Mouse (Mus musculus): ENCODE measurements at regions not wholly inside any gene's neighbourhood (a gene's known extent, or its start where the extent isn't known, plus 50 kb on each side); places are given as distances from the start of the nearest gene placed in this dataset.
A peak's percentile ranks its signal among the peaks of the same experiment; 100 is the strongest.

GRCm38 (mm10) chr6:107442058-107442457, 87.5 kb upstream of the Lrrn1 start:
- Histone ChIP-seq H3K4me2 (ENCODE audit: low read depth) (no peak overlapping the region), H3K27me3 (ENCODE audit: control insufficient read depth, insufficient read depth, insufficient read length) (no peaks in the 10 kb centered on the region), H3K36me3 (ENCODE audit: control insufficient read depth, insufficient read depth) (no peaks in the 10 kb centered on the region), H3ac (ENCODE audit: control insufficient read depth, insufficient read length) (no peak overlapping the region), H3K79me2 (ENCODE audit: control insufficient read depth, insufficient read depth) (no peaks in the 10 kb centered on the region), H3K4me3 (no peak overlapping the region)
- TF ChIP-seq USF1 (IDR thresholded peaks at IDR 0.05; ENCODE audit: low read depth): no peak
- no peak for TF ChIP-seq MAX (IDR thresholded peaks at IDR 0.05; ENCODE audit: low read depth)
- TF ChIP-seq MYOG (IDR thresholded peaks at IDR 0.05; ENCODE audit: control insufficient read depth in 1 of 3, insufficient read depth in 1 of 3, insufficient read length in 2 of 3, low read depth in 2 of 3): no peak
- no peak for TF ChIP-seq POLR2A (IDR thresholded peaks at IDR 0.05; ENCODE audit: insufficient read length, low read depth)
- no peak for TF ChIP-seq MYOD1 (IDR thresholded peaks at IDR 0.05; ENCODE audit: control insufficient read depth in 1 of 3, insufficient read length in 2 of 3, low read depth in 2 of 3)

- Histone ChIP-seq H3ac (ENCODE audit: control insufficient read depth, insufficient read length) (no peak overlapping the region), H3K27me3 (ENCODE audit: control insufficient read depth, insufficient read depth, insufficient read length) (no peaks in the 10 kb centered on the region)
Measured at GRCm38 (mm10) chr6:107444336-107444735, 85.2 kb upstream of the Lrrn1 start.

GRCm38 (mm10) chr6:107459220-107459619, 70.3 kb upstream of the Lrrn1 start:
- no peaks in the 10 kb centered on the region for H3K79me2 ChIP-seq (ENCODE audit: control insufficient read depth, insufficient read depth)
- no peak overlapping the region for H3ac ChIP-seq (ENCODE audit: control insufficient read depth, insufficient read length)
- no peak overlapping the region for H3K4me3 ChIP-seq
- no peak overlapping the region for H3K4me2 ChIP-seq (ENCODE audit: low read depth)
- no peaks in the 10 kb centered on the region for H3K36me3 ChIP-seq (ENCODE audit: control insufficient read depth, insufficient read depth)
- peak; percentile 73 for TF ChIP-seq TCF12 (IDR thresholded peaks at IDR 0.05; ENCODE audit: insufficient read depth, poor library complexity, severe bottlenecking)
- TF ChIP-seq MYOG (IDR thresholded peaks at IDR 0.05; ENCODE audit: control insufficient read depth in 1 of 3, insufficient read depth in 1 of 3, insufficient read length in 2 of 3, low read depth in 2 of 3): peak in 1 of 3 experiments; percentile 57
- no peak for TF ChIP-seq SRF (IDR thresholded peaks at IDR 0.05; ENCODE audit: control insufficient read depth, insufficient read length, low read depth)
- peak; percentile 81 to 96 (median 93) for TF ChIP-seq MYOD1 (IDR thresholded peaks at IDR 0.05; ENCODE audit: control insufficient read depth in 1 of 3, insufficient read length in 2 of 3, low read depth in 2 of 3)
- no peak for TF ChIP-seq REST (IDR thresholded peaks at IDR 0.05; ENCODE audit: insufficient read depth, insufficient read length)
- peak; percentile 67 for TF ChIP-seq TCF3 (IDR thresholded peaks at IDR 0.05; ENCODE audit: insufficient read length, low read depth)
- H3K27me3 ChIP-seq (ENCODE audit: control insufficient read depth, insufficient read depth, insufficient read length): no peaks in the 10 kb centered on the region

More at GRCm38 (mm10) chr6:107444336-107444735, 85.2 kb upstream of the Lrrn1 start:
- TF ChIP-seq TCF12 (IDR thresholded peaks at IDR 0.05; ENCODE audit: insufficient read depth, poor library complexity, severe bottlenecking): no peak
- TF ChIP-seq CEBPB (IDR thresholded peaks at IDR 0.05; ENCODE audit: insufficient read depth, poor library complexity, severe bottlenecking): no peak
- no peak for TF ChIP-seq E2F4 (IDR thresholded peaks at IDR 0.05; ENCODE audit: insufficient read depth)
- no peak for TF ChIP-seq MYOG (IDR thresholded peaks at IDR 0.05; ENCODE audit: control insufficient read depth in 1 of 3, insufficient read depth in 1 of 3, insufficient read length in 2 of 3, low read depth in 2 of 3)
- no peak for TF ChIP-seq USF1 (IDR thresholded peaks at IDR 0.05; ENCODE audit: low read depth)
- TF ChIP-seq SRF (IDR thresholded peaks at IDR 0.05; ENCODE audit: control insufficient read depth, insufficient read length, low read depth): no peak
- no peak for TF ChIP-seq MAX (IDR thresholded peaks at IDR 0.05; ENCODE audit: low read depth)
- no peak for TF ChIP-seq TCF3 (IDR thresholded peaks at IDR 0.05; ENCODE audit: insufficient read length, low read depth)
- TF ChIP-seq POLR2A (IDR thresholded peaks at IDR 0.05; ENCODE audit: insufficient read length, low read depth): no peak
- no peak for TF ChIP-seq POLR2AphosphoS2 (IDR thresholded peaks at IDR 0.05; ENCODE audit: insufficient read length, low read depth)
- TF ChIP-seq MYOD1 (IDR thresholded peaks at IDR 0.05; ENCODE audit: control insufficient read depth in 1 of 3, insufficient read length in 2 of 3, low read depth in 2 of 3): no peak
- no peak for TF ChIP-seq REST (IDR thresholded peaks at IDR 0.05; ENCODE audit: insufficient read depth, insufficient read length)
- no peak overlapping the region for H3K4me2 ChIP-seq (ENCODE audit: low read depth)
- H3K4me3 ChIP-seq: no peak overlapping the region
- H3K79me2 ChIP-seq (ENCODE audit: control insufficient read depth, insufficient read depth): no peaks in the 10 kb centered on the region
- no peaks in the 10 kb centered on the region for H3K36me3 ChIP-seq (ENCODE audit: control insufficient read depth, insufficient read depth)

- H3K36me3 ChIP-seq (ENCODE audit: control insufficient read depth, insufficient read depth): no peaks in the 10 kb centered on the region
- H3ac ChIP-seq (ENCODE audit: control insufficient read depth, insufficient read length): no peak overlapping the region
- no peaks in the 10 kb centered on the region for H3K79me2 ChIP-seq (ENCODE audit: control insufficient read depth, insufficient read depth)
- TF ChIP-seq CEBPB (IDR thresholded peaks at IDR 0.05; ENCODE audit: insufficient read depth, poor library complexity, severe bottlenecking) (no peak), POLR2AphosphoS2 (IDR thresholded peaks at IDR 0.05; ENCODE audit: insufficient read length, low read depth) (no peak), MYOG (IDR thresholded peaks at IDR 0.05; ENCODE audit: control insufficient read depth in 1 of 3, insufficient read depth in 1 of 3, insufficient read length in 2 of 3, low read depth in 2 of 3) (no peak), MAX (IDR thresholded peaks at IDR 0.05; ENCODE audit: low read depth) (no peak), TCF12 (IDR thresholded peaks at IDR 0.05; ENCODE audit: insufficient read depth, poor library complexity, severe bottlenecking) (no peak), E2F4 (IDR thresholded peaks at IDR 0.05; ENCODE audit: insufficient read depth) (no peak)
- H3K4me3 ChIP-seq: no peak overlapping the region
- H3K27me3 ChIP-seq (ENCODE audit: control insufficient read depth, insufficient read depth, insufficient read length): no peaks in the 10 kb centered on the region
- H3K4me2 ChIP-seq (ENCODE audit: low read depth): no peak overlapping the region
Measured at GRCm38 (mm10) chr6:107462440-107462839, 67.1 kb upstream of the Lrrn1 start.

GRCm38 (mm10) chr6:107473395-107473794, 56.2 kb upstream of the Lrrn1 start:
- no peaks in the 10 kb centered on the region for H3K36me3 ChIP-seq (ENCODE audit: control insufficient read depth, insufficient read depth)
- no peaks in the 10 kb centered on the region for H3K79me2 ChIP-seq (ENCODE audit: control insufficient read depth, insufficient read depth)
- no peaks in the 10 kb centered on the region for H3K27me3 ChIP-seq (ENCODE audit: control insufficient read depth, insufficient read depth, insufficient read length)
- no peak overlapping the region for H3K4me3 ChIP-seq
- H3K4me2 ChIP-seq (ENCODE audit: low read depth): no peak overlapping the region
- TF ChIP-seq USF1 (IDR thresholded peaks at IDR 0.05; ENCODE audit: low read depth): no peak
- TF ChIP-seq MAX (IDR thresholded peaks at IDR 0.05; ENCODE audit: low read depth): no peak
- no peak for TF ChIP-seq POLR2AphosphoS2 (IDR thresholded peaks at IDR 0.05; ENCODE audit: insufficient read length, low read depth)
- H3ac ChIP-seq (ENCODE audit: control insufficient read depth, insufficient read length): no peak overlapping the region

Data from myocyte (in vitro differentiated cells).